Mouse (Mus musculus) 3T3-L1 (cell line): ENCODE measurements around the gene Med23.

Experiments
- DNase-seq: peaks from one replicate; pipeline ENCODE4 v3.0.0-alpha.2; 2015; ENCODE audit warnings: low read depth, low spot score

Med23 gene

DNA sequence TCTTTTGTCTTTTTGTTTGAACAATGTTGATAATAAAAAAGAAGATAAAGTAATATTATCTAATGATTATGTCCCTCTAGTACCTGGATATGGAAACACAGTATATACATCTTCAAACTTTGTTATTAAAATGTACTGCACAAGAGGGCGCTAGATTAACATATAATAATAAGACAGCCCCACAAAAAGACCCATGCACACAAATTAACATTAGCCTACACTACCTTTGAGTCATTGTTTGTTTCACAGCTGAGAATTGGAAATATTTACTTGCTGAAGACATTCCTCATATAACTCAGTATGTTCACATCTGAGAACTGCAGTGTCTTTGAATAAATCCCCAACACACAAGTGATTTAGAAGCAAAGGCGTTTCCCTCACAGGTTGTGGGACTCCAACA lies 91.3 kb downstream of the Med23 start:
- DNase-seq, result peak; percentile 66

- DNase-seq, result no peak
These were observed 92.1 kb downstream of the Med23 start for GRCm38 (mm10) chr10:24961889-24962288.
